Mouse (Mus musculus): ENCODE measurements around the gene Gm3029. TPM values are rescaled to one million over a fixed set of nuclear protein-coding genes. Genes with fewer than 3 reads are reported as not detected.
"Not testable (repeated sequence)": the region's sequence is repeated elsewhere in the genome, so short reads cannot be mapped to it uniquely, and the experiment has no call there.

The Gm3029 gene
- polyA plus RNA-seq (2012; ENCODE audit: insufficient read depth, insufficient read length, low replicate concordance, missing spikeins): not detected in 2 replicates

GRCm38 (mm10) chr14:3931456-3931855 lies at the start of gene Gm3029:
TSS of gene Gm3029 (plus strand) at chr14:3931756.
- H3K27ac ChIP-seq (ENCODE audit: insufficient read depth, low read depth, low read length); H3K4me1 ChIP-seq (ENCODE audit: control insufficient read depth, insufficient read depth, low read length); H3K4me3 ChIP-seq (ENCODE audit: insufficient read depth, low read depth, low read length): not testable (repeated sequence)
- 83% methylated on average over 1 of the region's 2 CpGs for WGBS

- H3K4me3 ChIP-seq (ENCODE audit: insufficient read depth, low read depth, low read length); H3K27ac ChIP-seq (ENCODE audit: insufficient read depth, low read depth, low read length); H3K4me1 ChIP-seq (ENCODE audit: control insufficient read depth, insufficient read depth, low read length): not testable (repeated sequence)
- WGBS: no CpG with 5 or more reads among the region's 1 CpGs
Observed at GRCm38 (mm10) chr14:3883872-3884271, 47.7 kb upstream of the Gm3029 start, which contains the start of gene Gm2916. TSS of gene Gm2916 (plus strand) at chr14:3884172.

DNA sequence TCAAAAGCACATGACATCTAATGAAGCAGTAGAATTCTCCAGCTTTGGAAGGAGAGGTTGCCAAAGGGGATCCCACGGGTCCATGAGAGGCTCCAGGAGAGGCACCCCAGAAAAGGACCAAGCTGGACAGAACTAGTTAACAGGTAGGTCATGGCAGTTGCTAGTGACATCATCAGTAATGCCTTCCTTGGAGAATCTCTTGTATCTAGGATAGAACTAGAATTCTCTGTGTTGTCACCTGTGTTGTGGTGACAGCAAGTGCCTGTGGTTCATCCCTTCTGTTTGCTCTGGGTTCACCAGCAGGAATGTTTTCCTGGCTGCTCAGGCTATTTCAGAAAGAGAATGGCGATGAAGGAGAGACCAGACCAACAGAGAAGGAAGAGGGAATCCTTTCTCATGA lies 31.7 kb downstream of the Gm3029 start, which contains the start of gene Gm3095:
Gene Gm3095 (plus strand): TSS at position 301 of the 400 bp plus-strand sequence.
- not testable (repeated sequence) for H3K4me3 ChIP-seq (ENCODE audit: insufficient read depth, low read depth, low read length); H3K27ac ChIP-seq (ENCODE audit: insufficient read depth, low read depth, low read length); H3K4me1 ChIP-seq (ENCODE audit: control insufficient read depth, insufficient read depth, low read length)
- WGBS: no CpG with 5 or more reads among the region's 2 CpGs

Other genes starting within 250 kb of the Gm3029 start
- gene Gm3043, start 243.0 kb upstream of the Gm3029 start, polyA plus RNA-seq (2012; ENCODE audit: insufficient read depth, insufficient read length, low replicate concordance, missing spikeins): not detected in 2 replicates
- gene Gm3002, start 121.7 kb upstream of the Gm3029 start, polyA plus RNA-seq (2012; ENCODE audit: insufficient read depth, insufficient read length, low replicate concordance, missing spikeins): not detected in 2 replicates
- not detected in 2 replicates for gene Gm3033, start 85.5 kb upstream of the Gm3029 start, polyA plus RNA-seq (2012; ENCODE audit: insufficient read depth, insufficient read length, low replicate concordance, missing spikeins)
- not detected in 2 replicates for gene Gm2916, start 47.6 kb upstream of the Gm3029 start, polyA plus RNA-seq (2012; ENCODE audit: insufficient read depth, insufficient read length, low replicate concordance, missing spikeins)
- not detected in 2 replicates for gene Gm3095, start 31.8 kb downstream of the Gm3029 start, polyA plus RNA-seq (2012; ENCODE audit: insufficient read depth, insufficient read length, low replicate concordance, missing spikeins)
- not detected in 2 replicates for gene Gm3099, start 66.6 kb downstream of the Gm3029 start, polyA plus RNA-seq (2012; ENCODE audit: insufficient read depth, insufficient read length, low replicate concordance, missing spikeins)
- not detected in 2 replicates for gene Gm5796, start 92.2 kb downstream of the Gm3029 start, polyA plus RNA-seq (2012; ENCODE audit: insufficient read depth, insufficient read length, low replicate concordance, missing spikeins)
- gene Gm3115, start 152.4 kb downstream of the Gm3029 start, polyA plus RNA-seq (2012; ENCODE audit: insufficient read depth, insufficient read length, low replicate concordance, missing spikeins): not detected in 2 replicates
- not detected in 2 replicates for gene Gm8108, start 178.8 kb downstream of the Gm3029 start, polyA plus RNA-seq (2012; ENCODE audit: insufficient read depth, insufficient read length, low replicate concordance, missing spikeins)
- not detected in 2 replicates for gene Gm3127, start 233.3 kb downstream of the Gm3029 start, polyA plus RNA-seq (2012; ENCODE audit: insufficient read depth, insufficient read length, low replicate concordance, missing spikeins)

Measured in olfactory bulb, adult 2 months (tissue).